Mouse (Mus musculus) limb, embryonic 10.5 days (tissue): Measurements from ENCODE around the gene Kit. TPM values are rescaled to one million over a fixed set of nuclear protein-coding genes. Genes with fewer than 3 reads are reported as not detected.
A peak's percentile ranks its signal among the peaks of the same experiment; 100 is the strongest.

Experiments used
- DNase-seq: peaks from one replicate; pipeline ENCODE4 v3.0.0-alpha.2; 2017; ENCODE audit warnings: low spot score
- H3K27ac ChIP-seq: fragments of 300-500 bp; sonication (generic); 2 replicates; pipeline ENCODE4 v1.5.1; 2016; ENCODE audit warnings: mild to moderate bottlenecking
- H3K27me3 ChIP-seq: fragments of 300-500 bp; sonication (generic); 2 replicates; pipeline ENCODE4 v1.6.1; 2016; ENCODE audit warnings: low read depth, mild to moderate bottlenecking; ENCODE audit not compliant: poor library complexity, severe bottlenecking
- H3K36me3 ChIP-seq: fragments of 300-500 bp; sonication (generic); 2 replicates; pipeline ENCODE4 v1.6.1; 2016; ENCODE audit warnings: mild to moderate bottlenecking, moderate library complexity
- H3K4me1 ChIP-seq: fragments of 300-500 bp; sonication (generic); 2 replicates; pipeline ENCODE4 v1.6.1; 2016
- H3K4me3 ChIP-seq: fragments of 300-500 bp; sonication (generic); 2 replicates; pipeline ENCODE4 v1.5.1; 2016; ENCODE audit warnings: mild to moderate bottlenecking, moderate library complexity
- H3K9me3 ChIP-seq: fragments of 300-500 bp; sonication (generic); replicated peaks from 2 replicates; pipeline ENCODE4 v1.6.1; 2016; ENCODE audit warnings: mild to moderate bottlenecking
- WGBS: fragments of 180-500 bp; shearing (Covaris S2); methylation state at CpG from one replicate; pipeline ENCODE4 v1.1.7; 2016; 5-methylcytosine and 5-hydroxymethylcytosine counted together
- polyA plus RNA-seq: library from polyadenylated mRNA; unstranded; fragments of >200 nt; fragmentation: Nextera tagmentation; extraction: Ambion mirVana; gene quantifications from 2 replicates; pipeline ENCODE4 v1.2.1, GENCODE M21; 2016

Gene Kit
- 12.8 and 14.5 TPM in 2 replicates for polyA plus RNA-seq

GRCm38 (mm10) chr5:75574852-75575566, at the start of gene Kit:
Gene Kit, plus strand, starts transcription at chr5:75574916.
- peak; percentile 92 for DNase-seq
- Histone ChIP-seq H3K27me3 (peaks cover 28% of the 10 kb centered on the region), H3K36me3 (no peaks in the 10 kb centered on the region), H3K4me3 (peak within 1 kb of the TSS; percentile 68), H3K9me3 (no peaks in the 10 kb centered on the region), H3K27ac (peak within 1 kb of the TSS; percentile 86), H3K4me1 (peaks cover 44% of the 10 kb centered on the region)
- under 1% methylated on average over 64 of the region's 65 CpGs for WGBS

GRCm38 (mm10) chr5:75536156-75536555, 38.6 kb upstream of the Kit start:
- peaks cover 16% of the 10 kb centered on the region for H3K4me1 ChIP-seq
- H3K27me3 ChIP-seq = no peaks in the 10 kb centered on the region
- no peaks in the 10 kb centered on the region for H3K36me3 ChIP-seq
- DNase-seq = no peak
- 78% methylated on average over 3 of the region's 3 CpGs for WGBS
- H3K27ac ChIP-seq = no peak overlapping the region
- no peaks in the 10 kb centered on the region for H3K9me3 ChIP-seq
- no peak overlapping the region for H3K4me3 ChIP-seq

- DNase-seq = no peak
- no peaks in the 10 kb centered on the region for H3K9me3 ChIP-seq
- no peaks in the 10 kb centered on the region for H3K27me3 ChIP-seq
- WGBS = 29% methylated on average over 4 of the region's 4 CpGs
- H3K4me1 ChIP-seq = peaks cover 16% of the 10 kb centered on the region
- no peak overlapping the region for H3K27ac ChIP-seq
- no peak overlapping the region for H3K4me3 ChIP-seq
- H3K36me3 ChIP-seq = no peaks in the 10 kb centered on the region
Observed at GRCm38 (mm10) chr5:75537717-75538116, 37.0 kb upstream of the Kit start.

- no peaks in the 10 kb centered on the region for H3K9me3 ChIP-seq
- H3K36me3 ChIP-seq = no peaks in the 10 kb centered on the region
- 19% methylated on average over 4 of the region's 4 CpGs for WGBS
- H3K4me1 ChIP-seq = peaks cover 16% of the 10 kb centered on the region
- no peak for DNase-seq
- no peak overlapping the region for H3K27ac ChIP-seq
- H3K4me3 ChIP-seq = no peak overlapping the region
- no peaks in the 10 kb centered on the region for H3K27me3 ChIP-seq
Observed at GRCm38 (mm10) chr5:75538458-75538857, 36.3 kb upstream of the Kit start.

- DNase-seq = no peak
- H3K27ac ChIP-seq = no peak overlapping the region
- H3K4me1 ChIP-seq = peaks cover 16% of the 10 kb centered on the region
- H3K36me3 ChIP-seq = no peaks in the 10 kb centered on the region
- no peaks in the 10 kb centered on the region for H3K27me3 ChIP-seq
- no peak overlapping the region for H3K4me3 ChIP-seq
- no peaks in the 10 kb centered on the region for H3K9me3 ChIP-seq
- WGBS = 41% methylated on average over 6 of the region's 6 CpGs
Observed at GRCm38 (mm10) chr5:75539098-75539497, 35.6 kb upstream of the Kit start.

GRCm38 (mm10) chr5:75543757-75544156, 31.0 kb upstream of the Kit start:
- no peak overlapping the region for H3K4me3 ChIP-seq
- no peaks in the 10 kb centered on the region for H3K9me3 ChIP-seq
- DNase-seq = no peak
- H3K27ac ChIP-seq = no peak overlapping the region
- no peaks in the 10 kb centered on the region for H3K4me1 ChIP-seq
- no peaks in the 10 kb centered on the region for H3K27me3 ChIP-seq
- no peaks in the 10 kb centered on the region for H3K36me3 ChIP-seq
- WGBS = 91% methylated on average over 3 of the region's 3 CpGs

- no peaks in the 10 kb centered on the region for H3K36me3 ChIP-seq
- no peak overlapping the region for H3K4me3 ChIP-seq
- H3K27me3 ChIP-seq = no peaks in the 10 kb centered on the region
- DNase-seq = no peak
- no peaks in the 10 kb centered on the region for H3K9me3 ChIP-seq
- H3K4me1 ChIP-seq = no peaks in the 10 kb centered on the region
- WGBS = 81% methylated on average over 14 of the region's 14 CpGs
- no peak overlapping the region for H3K27ac ChIP-seq
Observed at GRCm38 (mm10) chr5:75544472-75545264, 30.0 kb upstream of the Kit start.

GRCm38 (mm10) chr5:75545265-75545643, 29.5 kb upstream of the Kit start:
- no peaks in the 10 kb centered on the region for H3K36me3 ChIP-seq
- WGBS = 78% methylated on average over 4 of the region's 4 CpGs

GRCm38 (mm10) chr5:75553021-75553420, 21.7 kb upstream of the Kit start:
- Histone ChIP-seq H3K27me3 (no peaks in the 10 kb centered on the region), H3K27ac (no peak overlapping the region), H3K9me3 (no peaks in the 10 kb centered on the region), H3K36me3 (no peaks in the 10 kb centered on the region), H3K4me3 (no peak overlapping the region), H3K4me1 (peaks cover 5% of the 10 kb centered on the region; the same call in 1 of the 2 replicates)
- DNase-seq = no peak
- 89% methylated on average over 3 of the region's 3 CpGs for WGBS

More at GRCm38 (mm10) chr5:75545265-75545643, 29.5 kb upstream of the Kit start:
- Histone ChIP-seq H3K4me3 (no peak overlapping the region), H3K27ac (no peak overlapping the region), H3K4me1 (no peaks in the 10 kb centered on the region), H3K27me3 (no peaks in the 10 kb centered on the region), H3K9me3 (no peaks in the 10 kb centered on the region)
- DNase-seq = no peak

GRCm38 (mm10) chr5:75557636-75558035, 17.1 kb upstream of the Kit start:
- no peak for DNase-seq
- Histone ChIP-seq H3K9me3 (no peaks in the 10 kb centered on the region), H3K36me3 (no peaks in the 10 kb centered on the region), H3K4me1 (peaks cover 11% of the 10 kb centered on the region), H3K4me3 (no peak overlapping the region), H3K27ac (no peak overlapping the region), H3K27me3 (no peaks in the 10 kb centered on the region)
- WGBS = 93% methylated on average over 11 of the region's 11 CpGs

GRCm38 (mm10) chr5:75559291-75559690, 15.4 kb upstream of the Kit start:
- Histone ChIP-seq H3K4me3 (no peak overlapping the region), H3K9me3 (no peaks in the 10 kb centered on the region), H3K4me1 (peaks cover 11% of the 10 kb centered on the region), H3K27me3 (no peaks in the 10 kb centered on the region), H3K36me3 (no peaks in the 10 kb centered on the region), H3K27ac (peak overlapping the region; percentile 36; the same call in 1 of the 2 replicates)
- DNase-seq = no peak
- 53% methylated on average over 6 of the region's 6 CpGs for WGBS

GRCm38 (mm10) chr5:75561231-75561630, 13.5 kb upstream of the Kit start:
- DNase-seq = no peak
- no peaks in the 10 kb centered on the region for H3K9me3 ChIP-seq
- H3K4me1 ChIP-seq = peaks cover 9% of the 10 kb centered on the region
- no peak overlapping the region for H3K4me3 ChIP-seq
- H3K27me3 ChIP-seq = no peaks in the 10 kb centered on the region
- H3K27ac ChIP-seq = no peak overlapping the region
- H3K36me3 ChIP-seq = no peaks in the 10 kb centered on the region
- 89% methylated on average over 2 of the region's 2 CpGs for WGBS

- 3% methylated on average over 27 of the region's 27 CpGs for WGBS
- Histone ChIP-seq H3K4me1 (peaks cover 39% of the 10 kb centered on the region), H3K27me3 (peaks cover 28% of the 10 kb centered on the region), H3K36me3 (no peaks in the 10 kb centered on the region), H3K27ac (peak overlapping the region; percentile 86), H3K9me3 (no peaks in the 10 kb centered on the region), H3K4me3 (peak overlapping the region; percentile 68)
- DNase-seq = no peak
Observed at GRCm38 (mm10) chr5:75574151-75574851, 415 bp upstream of the Kit start.
